Mouse (Mus musculus): ENCODE measurements around the gene Map6. TPM values are rescaled to one million over a fixed set of nuclear protein-coding genes. Genes with fewer than 3 reads are reported as not detected.

The Map6 gene
- total and polyA plus RNA-seq, 3 experiments = 3.3 to 4.3 (median 3.5) TPM

DNA sequence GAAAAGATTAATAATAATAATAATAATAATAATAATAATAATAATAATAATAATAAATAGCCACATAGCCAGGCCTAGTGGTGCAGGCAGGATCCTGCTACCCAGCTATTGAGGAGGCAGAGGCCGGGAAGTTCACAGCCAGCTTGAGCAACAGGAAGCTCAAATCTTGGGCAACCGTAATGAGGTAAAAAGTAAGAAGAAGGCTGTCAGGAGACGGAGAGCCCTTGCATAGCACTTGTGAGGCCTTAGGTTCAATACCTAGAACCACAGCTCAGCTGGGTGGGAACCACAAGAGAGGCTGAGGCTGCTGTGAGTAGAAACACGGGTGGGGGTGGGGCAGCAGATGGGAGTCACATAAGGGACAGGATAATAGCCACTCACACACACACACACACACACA lies 47.3 kb downstream of the Map6 start:
- Histone ChIP-seq H3K9ac (ENCODE audit: low read depth, low read length) (no peak overlapping the region), H3K27me3 (ENCODE audit: control insufficient read depth, insufficient read depth, low read length) (no peaks in the 10 kb centered on the region), H3K27ac (no peak overlapping the region), H3K36me3 (ENCODE audit: control insufficient read depth, insufficient read depth, low read length) (no peaks in the 10 kb centered on the region), H3K79me2 (replicated peaks; ENCODE audit: control insufficient read depth, insufficient read depth, low read length) (no peaks in the 10 kb centered on the region), H3K4me3 (no peak overlapping the region), H3K4me1 (ENCODE audit: control insufficient read depth, insufficient read depth, low read length) (no peaks in the 10 kb centered on the region)
- DNase-seq = no peak
- intact Hi-C loops (cut with DNase I) = no loop called here
- 78% methylated on average over 4 of the region's 4 CpGs for WGBS
- TF ChIP-seq CTCF (IDR thresholded peaks at IDR 0.05) = no peak
- TF ChIP-seq POLR2A (IDR thresholded peaks at IDR 0.05; ENCODE audit: insufficient read depth, low read depth, low read length) = no peak
- no peak for TF ChIP-seq EP300 (IDR thresholded peaks at IDR 0.05; ENCODE audit: insufficient read depth, low read depth, low read length)

DNA sequence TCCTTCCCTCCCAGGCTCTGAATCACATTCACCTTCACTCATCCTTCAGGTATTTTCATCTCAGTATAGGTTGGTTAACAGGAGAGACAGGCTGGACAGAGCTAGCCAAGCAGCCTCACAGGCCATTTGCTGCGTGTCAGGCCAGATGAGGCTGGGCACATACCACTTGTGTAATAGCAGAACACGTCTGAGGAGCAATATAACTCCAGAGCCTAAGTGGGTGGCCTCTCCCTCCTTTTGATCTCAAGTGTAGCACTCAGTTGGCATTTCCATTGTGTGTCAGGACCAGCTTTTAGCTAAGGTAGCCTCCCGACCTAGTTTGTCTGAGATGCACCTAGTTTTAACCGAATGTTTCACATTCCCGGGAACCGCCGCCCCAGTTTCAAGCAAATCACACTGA lies 49.0 kb downstream of the Map6 start:
- intact Hi-C loops (cut with DNase I) = no loop called here
- H3K36me3 ChIP-seq (ENCODE audit: control insufficient read depth, insufficient read depth, low read length) = no peaks in the 10 kb centered on the region
- no peak overlapping the region for H3K4me3 ChIP-seq
- no peak for TF ChIP-seq CTCF (IDR thresholded peaks at IDR 0.05)
- TF ChIP-seq EP300 (IDR thresholded peaks at IDR 0.05; ENCODE audit: insufficient read depth, low read depth, low read length) = no peak
- no peak for TF ChIP-seq POLR2A (IDR thresholded peaks at IDR 0.05; ENCODE audit: insufficient read depth, low read depth, low read length)
- H3K27me3 ChIP-seq (ENCODE audit: control insufficient read depth, insufficient read depth, low read length) = no peaks in the 10 kb centered on the region
- DNase-seq = no peak
- H3K9ac ChIP-seq (ENCODE audit: low read depth, low read length) = no peak overlapping the region
- no peaks in the 10 kb centered on the region for H3K79me2 ChIP-seq (replicated peaks; ENCODE audit: control insufficient read depth, insufficient read depth, low read length)
- no peaks in the 10 kb centered on the region for H3K4me1 ChIP-seq (ENCODE audit: control insufficient read depth, insufficient read depth, low read length)
- WGBS = 93% methylated on average over 7 of the region's 7 CpGs
- no peak overlapping the region for H3K27ac ChIP-seq

GRCm38 (mm10) chr7:99317475-99317874 lies 50.2 kb downstream of the Map6 start:
- Histone ChIP-seq H3K36me3 (ENCODE audit: control insufficient read depth, insufficient read depth, low read length) (no peaks in the 10 kb centered on the region), H3K9ac (ENCODE audit: low read depth, low read length) (no peak overlapping the region), H3K4me1 (ENCODE audit: control insufficient read depth, insufficient read depth, low read length) (0 out of 2 replicates have a peak, but pooled peaks cover 1% of the 10 kb centered on the region), H3K27ac (no peak overlapping the region), H3K79me2 (replicated peaks; ENCODE audit: control insufficient read depth, insufficient read depth, low read length) (no peaks in the 10 kb centered on the region), H3K27me3 (ENCODE audit: control insufficient read depth, insufficient read depth, low read length) (no peaks in the 10 kb centered on the region), H3K4me3 (no peak overlapping the region)
- WGBS = 67% methylated on average over 7 of the region's 7 CpGs
- TF ChIP-seq EP300 (IDR thresholded peaks at IDR 0.05; ENCODE audit: insufficient read depth, low read depth, low read length) (no peak), POLR2A (IDR thresholded peaks at IDR 0.05; ENCODE audit: insufficient read depth, low read depth, low read length) (no peak), CTCF (IDR thresholded peaks at IDR 0.05) (no peak)
- intact Hi-C loops (cut with DNase I) = no loop called here
- DNase-seq = no peak

- no peak overlapping the region for H3K27ac ChIP-seq
- no peak for TF ChIP-seq CTCF (IDR thresholded peaks at IDR 0.05)
- no peak for TF ChIP-seq POLR2A (IDR thresholded peaks at IDR 0.05; ENCODE audit: insufficient read depth, low read depth, low read length)
- no peak for TF ChIP-seq EP300 (IDR thresholded peaks at IDR 0.05; ENCODE audit: insufficient read depth, low read depth, low read length)
- H3K27me3 ChIP-seq (ENCODE audit: control insufficient read depth, insufficient read depth, low read length) = no peaks in the 10 kb centered on the region
- H3K9ac ChIP-seq (ENCODE audit: low read depth, low read length) = no peak overlapping the region
- no peaks in the 10 kb centered on the region for H3K36me3 ChIP-seq (ENCODE audit: control insufficient read depth, insufficient read depth, low read length)
- 0 out of 2 replicates have a peak, but pooled peaks cover 1% of the 10 kb centered on the region for H3K4me1 ChIP-seq (ENCODE audit: control insufficient read depth, insufficient read depth, low read length)
- no peak overlapping the region for H3K4me3 ChIP-seq
- no peaks in the 10 kb centered on the region for H3K79me2 ChIP-seq (replicated peaks; ENCODE audit: control insufficient read depth, insufficient read depth, low read length)
- intact Hi-C loops (cut with DNase I) = no loop called here
- 67% methylated on average over 14 of the region's 14 CpGs for WGBS
- DNase-seq = no peak
Measured at GRCm38 (mm10) chr7:99320524-99320923, 53.3 kb downstream of the Map6 start.

DNA sequence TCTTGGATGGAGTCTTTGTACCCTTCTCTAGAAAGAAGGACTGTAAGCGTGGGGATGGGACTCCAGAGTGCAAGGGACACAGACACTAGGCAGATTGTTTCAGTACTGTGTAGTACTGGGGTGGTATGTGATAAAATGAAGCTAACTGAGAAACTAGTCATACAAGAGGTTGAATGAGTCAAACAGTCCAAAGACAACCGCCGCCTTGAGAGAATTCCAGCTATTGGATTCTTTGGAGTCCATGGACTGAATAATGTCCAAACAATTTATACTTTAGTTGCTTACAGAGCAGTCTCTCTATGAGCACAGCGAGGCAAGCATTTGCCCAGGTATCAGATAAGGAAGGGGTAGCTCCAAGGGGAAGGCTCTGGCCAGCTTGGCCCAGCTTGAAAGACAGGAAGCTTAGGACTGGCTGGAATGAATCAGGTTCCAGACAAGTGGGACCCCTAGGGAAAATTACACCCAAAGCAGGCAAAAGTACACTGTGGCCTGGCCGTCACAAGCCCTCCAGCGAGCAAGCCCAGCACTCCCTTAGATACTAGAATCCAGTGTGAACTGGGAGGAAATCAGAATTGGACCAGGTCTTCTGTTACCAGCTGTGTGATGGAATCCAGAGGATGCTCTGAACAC lies 55.6 kb downstream of the Map6 start:
- DNase-seq = no peak
- no peak overlapping the region for H3K9ac ChIP-seq (ENCODE audit: low read depth, low read length)
- 0 out of 2 replicates have a peak, but pooled peaks cover 3% of the 10 kb centered on the region for H3K4me1 ChIP-seq (ENCODE audit: control insufficient read depth, insufficient read depth, low read length)
- H3K27ac ChIP-seq = no peak overlapping the region
- intact Hi-C loops (cut with DNase I) = no loop called here
- H3K4me3 ChIP-seq = no peak overlapping the region
- no peaks in the 10 kb centered on the region for H3K79me2 ChIP-seq (replicated peaks; ENCODE audit: control insufficient read depth, insufficient read depth, low read length)
- H3K27me3 ChIP-seq (ENCODE audit: control insufficient read depth, insufficient read depth, low read length) = no peaks in the 10 kb centered on the region
- WGBS = 71% methylated on average over 6 of the region's 6 CpGs
- H3K36me3 ChIP-seq (ENCODE audit: control insufficient read depth, insufficient read depth, low read length) = no peaks in the 10 kb centered on the region
- TF ChIP-seq POLR2A (IDR thresholded peaks at IDR 0.05; ENCODE audit: insufficient read depth, low read depth, low read length) (no peak), EP300 (IDR thresholded peaks at IDR 0.05; ENCODE audit: insufficient read depth, low read depth, low read length) (no peak), CTCF (IDR thresholded peaks at IDR 0.05) (no peak)

DNA sequence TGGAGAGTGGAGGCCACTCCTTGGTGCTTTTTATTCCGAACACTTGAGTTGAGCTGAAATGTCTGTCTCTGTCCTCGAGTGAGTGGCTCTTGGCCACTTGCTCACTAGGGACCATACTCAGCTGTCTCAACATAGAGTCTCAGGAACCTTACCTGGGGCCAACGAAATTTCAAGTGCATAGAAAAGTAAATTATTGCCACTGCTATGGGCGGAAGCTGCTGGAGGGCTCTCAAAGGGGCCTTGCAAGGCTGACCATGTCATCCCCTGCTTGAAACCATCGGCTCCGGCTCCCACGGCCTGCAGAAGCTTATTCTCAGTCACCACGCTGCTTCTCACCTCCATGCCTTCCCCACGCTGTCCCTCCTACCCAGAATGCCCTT lies 56.1 kb downstream of the Map6 start:
- Histone ChIP-seq H3K79me2 (replicated peaks; ENCODE audit: control insufficient read depth, insufficient read depth, low read length) (no peaks in the 10 kb centered on the region), H3K36me3 (ENCODE audit: control insufficient read depth, insufficient read depth, low read length) (no peaks in the 10 kb centered on the region), H3K9ac (ENCODE audit: low read depth, low read length) (no peak overlapping the region), H3K27me3 (ENCODE audit: control insufficient read depth, insufficient read depth, low read length) (no peaks in the 10 kb centered on the region), H3K27ac (no peak overlapping the region), H3K4me1 (ENCODE audit: control insufficient read depth, insufficient read depth, low read length) (0 out of 2 replicates have a peak, but pooled peaks cover 3% of the 10 kb centered on the region), H3K4me3 (no peak overlapping the region)
- intact Hi-C loops (cut with DNase I) = no loop called here
- 87% methylated on average over 9 of the region's 9 CpGs for WGBS
- TF ChIP-seq CTCF (IDR thresholded peaks at IDR 0.05) (no peak), EP300 (IDR thresholded peaks at IDR 0.05; ENCODE audit: insufficient read depth, low read depth, low read length) (no peak), POLR2A (IDR thresholded peaks at IDR 0.05; ENCODE audit: insufficient read depth, low read depth, low read length) (no peak)
- DNase-seq = no peak
